Mouse (Mus musculus) cerebellum, postnatal 10 days (tissue): ENCODE results near the gene Galm.
"Not testable (repeated sequence)": the region's sequence is repeated elsewhere in the genome, so short reads cannot be mapped to it uniquely, and the experiment has no call there.

Source experiments
- DNase-seq, 2 experiments: peaks; one replicate each; pipeline ENCODE4 v3.0.0; 2021; ENCODE audit warnings: mixed read lengths in 2 of 2

Galm gene

DNA sequence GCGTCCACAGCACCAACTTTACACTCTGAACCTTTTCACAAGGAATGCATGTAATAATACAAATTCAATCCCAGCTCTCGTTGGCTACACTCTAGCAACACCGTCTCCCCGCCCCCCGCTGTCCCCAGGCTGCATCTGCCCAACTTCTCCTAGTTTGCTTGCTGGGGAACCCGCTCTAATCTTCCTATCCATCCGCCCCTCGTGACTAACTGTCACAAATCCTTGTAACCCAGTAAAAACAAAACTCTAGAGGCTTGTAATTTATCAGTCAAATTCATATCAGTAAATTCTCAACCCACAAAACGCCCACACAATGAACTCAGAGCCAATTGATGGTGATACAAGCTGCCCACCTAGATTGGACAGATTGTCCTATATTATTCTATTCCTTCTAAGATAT is 93.9 kb downstream of the Galm start:
- DNase-seq, result no peak

DNA sequence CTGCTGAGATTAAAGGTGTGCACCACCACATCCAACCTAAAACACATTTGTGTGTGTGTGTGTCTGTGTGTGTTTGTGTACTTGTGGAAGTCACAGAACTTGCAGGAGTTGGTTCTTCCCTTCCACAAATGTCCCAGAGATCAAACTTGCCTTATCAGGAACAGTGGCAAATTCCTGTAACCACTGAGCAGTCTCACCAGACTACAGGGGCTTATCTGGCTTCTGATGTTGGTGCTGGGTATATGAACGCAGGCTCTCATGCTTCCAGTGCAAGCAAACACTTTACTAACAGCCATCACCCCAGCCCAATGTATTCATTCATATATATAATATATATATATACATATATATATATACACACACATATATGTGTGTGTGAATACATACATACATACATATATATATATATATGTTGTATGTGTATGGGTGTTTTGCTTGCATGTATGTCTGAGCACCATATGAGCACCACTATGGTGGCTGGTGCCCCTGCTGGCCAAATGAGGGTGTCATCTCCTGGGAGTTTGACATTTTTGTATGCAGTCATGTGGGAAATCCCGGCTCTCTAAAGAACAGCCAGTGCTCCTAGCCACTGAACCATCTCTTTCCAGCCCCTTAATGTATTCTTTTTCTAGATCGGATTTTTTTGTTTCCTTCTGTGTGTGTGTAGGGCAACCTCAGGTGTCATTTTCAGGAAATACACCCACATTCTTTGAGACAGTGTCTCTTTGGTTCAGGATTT is 94.8 kb downstream of the Galm start:
- no peak for DNase-seq

DNA sequence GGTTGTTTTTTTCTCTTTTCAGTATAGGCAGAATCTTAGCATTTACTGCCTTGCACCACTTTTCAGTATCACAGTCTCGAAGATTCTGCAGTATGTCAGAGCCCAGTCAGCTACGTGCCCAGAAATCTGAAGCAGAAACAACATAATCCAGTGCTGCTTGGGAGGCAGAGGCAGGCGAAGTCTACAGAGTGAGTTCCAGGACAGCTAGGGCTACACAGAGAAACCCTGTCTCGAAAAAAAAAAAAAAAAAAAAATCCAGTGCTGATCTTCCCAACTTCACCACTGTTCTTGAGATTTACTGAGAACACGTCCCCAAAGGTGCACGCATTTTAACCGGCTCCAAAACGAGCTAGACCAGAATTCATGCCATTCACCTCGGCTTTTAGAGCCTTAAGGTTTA is 96.6 kb downstream of the Galm start:
- no peak for DNase-seq

DNA sequence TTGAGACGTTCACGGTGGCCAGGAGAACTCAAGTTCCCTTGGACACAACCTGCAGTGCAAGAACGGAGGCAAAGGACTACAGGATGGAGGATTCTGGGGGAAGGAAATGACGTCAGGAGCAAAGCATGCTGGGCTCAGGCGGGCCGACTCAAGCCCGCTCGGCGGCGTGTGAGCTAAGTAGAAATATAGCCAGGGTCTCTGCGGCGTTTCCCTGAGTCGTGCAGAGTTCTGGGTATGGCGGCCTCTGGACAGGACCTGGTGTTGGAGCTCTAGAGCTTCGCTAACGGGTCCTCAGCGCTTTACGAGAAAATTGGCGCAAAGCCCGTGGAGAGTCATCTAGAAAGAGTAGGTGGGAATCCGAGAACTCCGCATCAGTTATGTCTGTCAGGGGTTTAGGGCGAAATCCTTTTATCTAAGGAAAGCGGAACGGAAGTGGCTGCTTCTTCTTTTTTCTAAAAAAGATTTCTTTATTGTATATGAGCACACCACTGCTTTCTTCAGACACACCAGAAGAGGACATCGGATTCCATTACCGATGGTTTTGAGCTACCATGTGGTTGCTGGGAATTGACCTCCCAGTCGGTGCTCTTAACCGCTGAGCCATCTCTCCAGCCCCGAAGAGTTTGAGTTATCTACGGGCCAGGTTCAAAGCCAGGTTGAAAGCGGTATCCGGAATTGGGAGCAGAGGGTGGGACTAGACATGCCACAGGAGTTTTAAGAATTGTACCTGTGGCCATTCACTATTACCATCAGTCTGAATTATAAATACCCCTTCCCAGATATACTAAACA is 97.2 kb downstream of the Galm start, which contains the start of gene Gemin6:
Gene Gemin6 (plus strand): TSS at position 116 of the 791 bp plus-strand sequence.
- DNase-seq, result peak; percentile 89 to 90

DNA sequence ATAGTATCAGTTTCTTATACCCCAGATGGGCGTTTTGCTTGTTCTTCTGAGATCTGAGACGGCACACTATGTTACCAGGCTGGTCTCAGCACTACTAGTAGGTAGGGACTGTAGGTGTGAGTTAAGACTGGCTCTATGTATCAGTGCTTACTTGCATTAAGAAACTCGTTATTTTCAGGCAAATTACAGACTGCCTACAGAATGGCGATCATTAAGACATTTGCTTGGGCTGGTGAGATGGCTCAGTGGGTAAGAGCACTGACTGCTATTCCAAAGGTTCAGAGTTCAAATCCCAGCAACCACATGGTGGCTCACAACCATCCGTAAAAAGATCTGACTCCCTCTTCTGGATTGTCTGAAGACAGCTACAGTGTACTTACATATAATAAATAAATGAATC is 97.9 kb downstream of the Galm start:
- not testable (repeated sequence) for DNase-seq

DNA sequence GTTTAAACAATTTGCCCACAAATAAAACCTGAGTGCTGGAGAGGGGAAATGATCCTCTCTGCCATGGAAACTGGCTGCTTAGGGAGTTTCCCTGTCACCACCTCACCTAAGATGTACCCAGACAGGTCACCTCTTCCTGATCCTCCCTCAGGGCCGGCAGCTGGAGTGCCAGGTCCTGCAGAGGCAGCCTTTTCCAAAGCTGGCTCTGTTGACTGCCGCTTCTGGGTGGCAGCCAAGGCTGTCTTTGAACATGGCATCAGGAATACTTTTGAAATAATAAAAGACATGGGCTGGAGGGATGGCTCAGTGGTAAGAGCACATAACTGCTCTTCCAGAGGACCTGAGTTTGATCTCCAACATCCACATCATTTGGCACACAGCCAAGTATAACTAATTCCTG is 102.1 kb downstream of the Galm start:
- DNase-seq, result peak; percentile 31 to 54

DNA sequence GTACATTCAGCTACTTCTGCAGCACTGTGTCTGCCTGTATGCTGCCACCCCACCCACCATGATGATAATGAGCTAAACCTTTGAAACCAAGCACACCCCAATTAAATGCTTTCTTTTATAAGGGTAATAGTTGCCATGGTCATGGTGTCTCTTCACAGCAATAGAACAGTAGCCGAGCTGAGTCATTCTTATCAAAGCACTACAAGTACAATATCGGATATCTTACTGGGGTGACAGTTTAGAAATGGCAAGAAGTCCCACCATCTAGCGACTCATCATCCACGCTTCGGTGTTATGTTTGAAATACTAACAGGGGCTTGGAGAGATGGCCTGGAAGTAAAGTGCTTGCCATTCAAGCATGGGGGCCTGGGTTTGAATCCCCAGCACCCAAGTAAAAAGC is 106.6 kb downstream of the Galm start:
- no peak for DNase-seq

DNA sequence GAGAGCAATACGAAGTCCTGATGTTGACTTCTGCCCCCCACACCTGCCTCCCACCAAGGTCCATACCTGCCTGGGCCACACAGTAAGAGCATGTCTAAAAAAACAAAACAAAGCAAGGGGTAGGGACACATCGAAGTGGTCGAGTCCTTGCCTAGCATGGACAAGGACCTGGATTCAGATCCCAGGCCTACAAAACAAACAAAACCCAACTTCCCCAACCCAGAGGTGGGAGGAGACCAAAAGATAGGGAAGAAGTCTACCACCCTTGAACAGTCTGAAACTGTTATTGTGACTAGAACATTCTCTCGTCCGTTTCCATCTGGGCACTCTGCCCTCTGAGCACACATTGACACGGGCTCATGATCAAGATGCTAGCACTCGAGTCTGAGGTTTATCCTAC is 107.1 kb downstream of the Galm start:
- DNase-seq, result no peak
